21 mouse cellular contexts compared by ENCODE assay signal in genomic region chr16:57303716-57304115, GRCm38 (mm10). TPM values are rescaled to one million over a fixed set of nuclear protein-coding genes. Genes with fewer than 3 reads are reported as not detected.
DNase-seq lines count a peak whose midpoint lies in the region; ATAC-seq lines count a peak whose summit lies in the region.
"Had no signal": no experiment of that assay in that cellular context is flagged by ENCODE, and none has a peak within 500 bp of the region (broad histone marks: within the 10 kb centered on the region; RNA-seq: fewer than 3 reads in every experiment).

No protein-coding gene starts in this region.

- peak; percentile 69 for DNase-seq in embryo, embryonic 10 days (ENCODE audit: low spot score)
- no peak for DNase-seq in embryo, embryonic 9.5 days (ENCODE audit: extremely low spot score)
- no peak for DNase-seq in midbrain, embryonic 11.5 days (ENCODE audit: low spot score, missing footprints)
- no peak for DNase-seq in neural tube, embryonic 11.5 days (ENCODE audit: low spot score)
- no peak for DNase-seq in right cerebral cortex, postnatal 14 days
- DNase-seq in retina, postnatal 1 day: no peak
- DNase-seq: cerebellum, adult 18-20 months; gastrocnemius, adult 2 months; heart, postnatal 4 days; kidney, adult 11 months; kidney, postnatal 25 days; spleen, adult 18-20 months; thymus, adult 18-20 months had no signal

- H3K4me1 ChIP-seq in midbrain, embryonic 15.5 days: no peaks in the 10 kb centered on the region
- H3K4me1 ChIP-seq in midbrain, embryonic 11.5 days (ENCODE audit: control insufficient read depth, insufficient read depth, low read length): 0 out of 2 replicates have a peak, but pooled peaks cover 2% of the 10 kb centered on the region
- H3K4me1 ChIP-seq in embryonic facial prominence, embryonic 15.5 days: peaks cover 9% of the 10 kb centered on the region
- H3K4me1 ChIP-seq in neural tube, embryonic 11.5 days (ENCODE audit: control insufficient read depth, insufficient read depth, low read length): no peaks in the 10 kb centered on the region
- H3K4me1 ChIP-seq: forebrain, embryonic 12.5 days; liver, embryonic 12.5 days had no signal

- H3K4me2 ChIP-seq in midbrain, embryonic 15.5 days: no peak overlapping the region
- no peak overlapping the region for H3K4me2 ChIP-seq in midbrain, embryonic 11.5 days
- peak overlapping the region; percentile 44 for H3K4me2 ChIP-seq in embryonic facial prominence, embryonic 15.5 days (replicated peaks)
- 0 out of 2 replicates have a peak overlapping the region, but pooled peaks have one; percentile 14 for H3K4me2 ChIP-seq in neural tube, embryonic 11.5 days (ENCODE audit: low read depth)
- H3K4me2 ChIP-seq: forebrain, embryonic 12.5 days; liver, embryonic 12.5 days; neural tube, embryonic 13.5 days had no signal

- ATAC-seq in midbrain, embryonic 15.5 days (replicated peaks): 0 out of 2 replicates have a peak, but pooled peaks have one; percentile 40
- no peak for ATAC-seq in midbrain, embryonic 11.5 days (ENCODE audit: low FRiP score)
- no peak for ATAC-seq in embryonic facial prominence, embryonic 15.5 days (ENCODE audit: insufficient number of reproducible peaks, low FRiP score, low TSS enrichment, low read depth)
- no peak for ATAC-seq in neural tube, embryonic 11.5 days (ENCODE audit: insufficient read depth, low FRiP score, low TSS enrichment)
- ATAC-seq: liver, embryonic 12.5 days; Patski had no signal

- no peaks in the 10 kb centered on the region for H3K36me3 ChIP-seq in midbrain, embryonic 15.5 days (replicated peaks)
- no peaks in the 10 kb centered on the region for H3K36me3 ChIP-seq in midbrain, embryonic 11.5 days (ENCODE audit: control insufficient read depth, insufficient read depth, low read length)
- H3K36me3 ChIP-seq in embryonic facial prominence, embryonic 15.5 days: no peaks in the 10 kb centered on the region
- H3K36me3 ChIP-seq in neural tube, embryonic 11.5 days (ENCODE audit: control insufficient read depth, insufficient read depth, low read length): no peaks in the 10 kb centered on the region
- H3K36me3 ChIP-seq: forebrain, embryonic 12.5 days; heart, embryonic 10.5 days; liver, embryonic 12.5 days; neural tube, embryonic 13.5 days had no signal

- no peak overlapping the region for H3K4me3 ChIP-seq in midbrain, embryonic 15.5 days
- H3K4me3 ChIP-seq in midbrain, embryonic 11.5 days (ENCODE audit: low read depth, low read length): no peak overlapping the region
- peak overlapping the region; percentile 17; the same call in 1 of the 2 replicates for H3K4me3 ChIP-seq in embryonic facial prominence, embryonic 15.5 days (replicated peaks)
- no peak overlapping the region for H3K4me3 ChIP-seq in neural tube, embryonic 11.5 days (ENCODE audit: low read depth, low read length)
- H3K4me3 ChIP-seq: forebrain, embryonic 12.5 days; gastrocnemius, adult 2 months; heart, embryonic 10.5 days; liver, embryonic 12.5 days; neural tube, embryonic 13.5 days had no signal

- 77% methylated on average over 19 of the region's 19 CpGs for WGBS in midbrain, embryonic 15.5 days
- 69% methylated on average over 19 of the region's 19 CpGs for WGBS in midbrain, embryonic 11.5 days
- WGBS in embryonic facial prominence, embryonic 15.5 days: 16% methylated on average over 19 of the region's 19 CpGs
- 57% methylated on average over 19 of the region's 19 CpGs for WGBS in neural tube, embryonic 11.5 days

- H3K27me3 ChIP-seq in midbrain, embryonic 15.5 days (replicated peaks): no peaks in the 10 kb centered on the region
- H3K27me3 ChIP-seq in midbrain, embryonic 11.5 days (ENCODE audit: control insufficient read depth, insufficient read depth, low read length): no peaks in the 10 kb centered on the region
- H3K27me3 ChIP-seq in embryonic facial prominence, embryonic 15.5 days: no peaks in the 10 kb centered on the region
- H3K27me3 ChIP-seq in neural tube, embryonic 11.5 days (ENCODE audit: control insufficient read depth, insufficient read depth, low read length): no peaks in the 10 kb centered on the region
- H3K27me3 ChIP-seq: CH12.LX; forebrain, embryonic 12.5 days; liver, embryonic 12.5 days; neural tube, embryonic 13.5 days; Patski had no signal

- no peak overlapping the region for H3K9ac ChIP-seq in midbrain, embryonic 15.5 days
- H3K9ac ChIP-seq in midbrain, embryonic 11.5 days (ENCODE audit: low read length): no peak overlapping the region
- no peak overlapping the region for H3K9ac ChIP-seq in embryonic facial prominence, embryonic 15.5 days
- no peak overlapping the region for H3K9ac ChIP-seq in neural tube, embryonic 11.5 days (ENCODE audit: low read length)
- H3K9ac ChIP-seq: forebrain, embryonic 12.5 days; liver, embryonic 12.5 days; neural tube, embryonic 13.5 days had no signal

- H3K27ac ChIP-seq in midbrain, embryonic 15.5 days: no peak overlapping the region
- no peak overlapping the region for H3K27ac ChIP-seq in midbrain, embryonic 11.5 days (ENCODE audit: low read depth, low read length)
- H3K27ac ChIP-seq in embryonic facial prominence, embryonic 15.5 days (replicated peaks): no peak overlapping the region; the same call in 1 of the 2 replicates
- no peak overlapping the region for H3K27ac ChIP-seq in neural tube, embryonic 11.5 days (ENCODE audit: low read depth, low read length)
- H3K27ac ChIP-seq: forebrain, embryonic 12.5 days; gastrocnemius, adult 2 months; heart, embryonic 10.5 days; liver, embryonic 12.5 days; neural tube, embryonic 13.5 days had no signal

- no peaks in the 10 kb centered on the region for H3K9me3 ChIP-seq in midbrain, embryonic 15.5 days
- H3K9me3 ChIP-seq in midbrain, embryonic 11.5 days (ENCODE audit: control insufficient read depth, low read length): no peaks in the 10 kb centered on the region
- H3K9me3 ChIP-seq in embryonic facial prominence, embryonic 15.5 days (replicated peaks): no peaks in the 10 kb centered on the region
- H3K9me3 ChIP-seq in neural tube, embryonic 11.5 days (ENCODE audit: control insufficient read depth, low read length): no peaks in the 10 kb centered on the region
- H3K9me3 ChIP-seq: forebrain, embryonic 12.5 days; heart, embryonic 10.5 days; liver, embryonic 12.5 days; neural tube, embryonic 13.5 days had no signal

RNA-seq across cellular contexts. Expression of gene Tmem30c, which starts 11.1 kb away (rescaled TPM):
- polyA plus RNA-seq in midbrain, embryonic 15.5 days (2015; fragmentation: Nextera tagmentation; extraction: Ambion mirVana): 0.31 and 0.53 TPM in 2 replicates
- 0.10 TPM in 1 of 2 replicates, not detected in the other for polyA plus RNA-seq in midbrain, embryonic 11.5 days (2014; fragmentation: Nextera tagmentation; extraction: Ambion mirVana)
- polyA plus RNA-seq in embryonic facial prominence, embryonic 15.5 days (2015; fragmentation: Nextera tagmentation; extraction: Ambion mirVana): 0.05 TPM in 1 of 2 replicates, not detected in the other
- polyA plus RNA-seq in neural tube, embryonic 11.5 days (2014; fragmentation: Nextera tagmentation; extraction: Ambion mirVana): not detected in 2 replicates
- polyA plus RNA-seq: heart, embryonic 10.5 days; liver, embryonic 12.5 days; Patski had no signal

RNA-seq across cellular contexts. Expression of gene Filip1l, which starts 49.2 kb away (rescaled TPM):
- polyA plus RNA-seq in midbrain, embryonic 15.5 days (2015; fragmentation: Nextera tagmentation; extraction: Ambion mirVana): 1.9 and 2.5 TPM in 2 replicates
- 6.8 and 9.5 TPM in 2 replicates for polyA plus RNA-seq in midbrain, embryonic 11.5 days (2014; fragmentation: Nextera tagmentation; extraction: Ambion mirVana)
- 25.9 and 29.4 TPM in 2 replicates for polyA plus RNA-seq in embryonic facial prominence, embryonic 15.5 days (2015; fragmentation: Nextera tagmentation; extraction: Ambion mirVana)
- 13.0 and 15.4 TPM in 2 replicates for polyA plus RNA-seq in neural tube, embryonic 11.5 days (2014; fragmentation: Nextera tagmentation; extraction: Ambion mirVana)

Comparison
In these comparisons a context has a peak if more than half of its experiments do, and no peak if none do; other contexts are left out.
1. H3K4me2 ChIP-seq: peak in embryonic facial prominence, embryonic 15.5 days (single experiment) and neural tube, embryonic 11.5 days (single experiment); none in midbrain, embryonic 15.5 days (single experiment) and midbrain, embryonic 11.5 days (single experiment).